In the genomic region with DNA sequence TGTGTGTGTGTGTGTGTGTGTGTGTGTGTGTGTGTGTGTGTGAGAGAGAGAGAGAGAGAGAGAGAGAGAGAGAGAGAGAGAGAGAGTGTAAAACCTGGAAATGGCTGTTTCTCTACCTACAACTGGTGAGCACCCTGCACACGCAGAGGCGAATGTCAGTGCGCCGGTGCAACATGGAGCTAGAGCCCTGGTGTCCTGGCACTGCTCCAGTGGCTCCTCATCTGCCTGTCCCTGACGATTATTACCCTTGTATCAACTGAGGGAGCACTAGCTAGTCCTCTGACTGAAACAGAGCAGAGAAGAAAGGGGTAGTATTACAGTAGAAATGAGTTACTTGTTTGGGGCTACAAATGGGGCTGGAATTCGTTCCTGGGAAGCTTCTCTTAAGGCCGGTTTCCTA, we compare ENCODE assay signal across 26 mouse cellular contexts.
"Had no signal": no experiment of that assay in that cellular context is flagged by ENCODE, and none has a peak within 500 bp of the region (broad histone marks: within the 10 kb centered on the region; RNA-seq: fewer than 3 reads in every experiment).

No protein-coding gene starts in this region.

- H3K4me1 ChIP-seq: embryonic facial prominence, embryonic 10.5 days; forebrain, embryonic 10.5 days; forebrain, embryonic 15.5 days had no signal

- H3K4me2 ChIP-seq: embryonic facial prominence, embryonic 12.5 days; embryonic facial prominence, embryonic 13.5 days; embryonic facial prominence, embryonic 15.5 days; forebrain, embryonic 12.5 days; forebrain, embryonic 13.5 days; forebrain, embryonic 15.5 days; heart, embryonic 13.5 days had no signal

- H3K4me3 ChIP-seq: embryonic facial prominence, embryonic 10.5 days; embryonic facial prominence, embryonic 12.5 days; embryonic facial prominence, embryonic 13.5 days; embryonic facial prominence, embryonic 15.5 days; erythroblast, embryonic 14.5 days; forebrain, embryonic 10.5 days; forebrain, embryonic 12.5 days; forebrain, embryonic 13.5 days; forebrain, embryonic 15.5 days; gastrocnemius, adult 2 months; heart, adult 2 months; heart, embryonic 10.5 days; heart, embryonic 13.5 days had no signal

- H3K27me3 ChIP-seq: embryonic facial prominence, embryonic 12.5 days; embryonic facial prominence, embryonic 13.5 days; embryonic facial prominence, embryonic 15.5 days; forebrain, embryonic 12.5 days; forebrain, embryonic 13.5 days; forebrain, embryonic 15.5 days; heart, embryonic 13.5 days had no signal

- ATAC-seq: forebrain, embryonic 13.5 days; forebrain, embryonic 14.5 days; forebrain, embryonic 15.5 days; forebrain, embryonic 16.5 days; forebrain, postnatal 0 days had no signal

- H3K9me3 ChIP-seq: embryonic facial prominence, embryonic 10.5 days; embryonic facial prominence, embryonic 12.5 days; embryonic facial prominence, embryonic 13.5 days; embryonic facial prominence, embryonic 15.5 days; forebrain, embryonic 10.5 days; forebrain, embryonic 12.5 days; forebrain, embryonic 13.5 days; forebrain, embryonic 15.5 days; heart, embryonic 10.5 days; heart, embryonic 13.5 days had no signal

- H3K27ac ChIP-seq: embryonic facial prominence, embryonic 10.5 days; embryonic facial prominence, embryonic 12.5 days; embryonic facial prominence, embryonic 15.5 days; forebrain, embryonic 10.5 days; forebrain, embryonic 12.5 days; forebrain, embryonic 13.5 days; forebrain, embryonic 15.5 days had no signal

- H3K9ac ChIP-seq: embryonic facial prominence, embryonic 12.5 days; embryonic facial prominence, embryonic 15.5 days; forebrain, embryonic 12.5 days; forebrain, embryonic 13.5 days; forebrain, embryonic 15.5 days; forebrain, postnatal 0 days had no signal

- DNase-seq: cerebellum, adult 9-10 months; cerebellum, adult 9-11 months; cerebellum, postnatal 14 days; cerebellum, postnatal 36 days; embryo, embryonic 11 days; forebrain, postnatal 0 days; gastrocnemius, adult 2 months; gastrocnemius, postnatal 10 days; gastrocnemius, postnatal 14 days; gastrocnemius, postnatal 25 days; gastrocnemius, postnatal 36 days; heart, adult 18-20 months; heart, adult 2 months had no signal
